Mouse (Mus musculus) E14TG2a.4 (cell line): ENCODE measurements around the gene Fam8a1.

Experiments used
- CTCF ChIP-seq: conservative IDR thresholded peaks from 2 replicates; pipeline ENCODE4 v1.5.1; 2014; ENCODE audit warnings: low read length
- NANOG ChIP-seq: IDR thresholded peaks from 2 replicates; pipeline ENCODE4 v1.6.1; 2014; ENCODE audit warnings: borderline replicate concordance, low read length, mixed read lengths
- POU5F1 ChIP-seq: IDR thresholded peaks from 2 replicates; pipeline ENCODE4 v1.6.1; 2014; ENCODE audit warnings: low read length, borderline replicate concordance

- TF ChIP-seq CTCF = no peak
- TF ChIP-seq POU5F1 = no peak
- no peak for TF ChIP-seq NANOG
These were observed 48.2 kb upstream of the Fam8a1 start for GRCm38 (mm10) chr13:46620964-46621757.
